Mouse (Mus musculus): ENCODE data around the gene Rhbdd1.

Rhbdd1 gene

DNA sequence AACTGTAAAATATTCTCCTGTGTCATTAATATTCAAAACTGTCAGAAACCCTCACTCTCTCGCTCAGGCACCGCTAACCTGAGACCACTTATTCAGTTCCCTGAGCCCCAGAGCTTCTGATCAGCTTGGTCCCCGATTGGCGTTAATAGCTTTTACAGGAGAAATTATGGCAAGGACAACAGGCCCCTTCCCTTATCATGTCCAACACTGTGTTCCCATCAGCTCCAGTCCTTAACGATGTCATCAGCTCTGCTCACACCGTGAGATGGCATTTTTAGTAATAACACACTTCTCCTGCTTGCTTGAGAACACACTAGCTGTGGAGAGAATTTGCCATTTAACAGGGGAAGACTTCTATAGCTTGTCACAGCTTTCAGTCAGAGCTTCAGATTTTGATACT is 48.2 kb downstream of the Rhbdd1 start:
- no peak for DNase-seq (ENCODE audit: low read depth)

DNA sequence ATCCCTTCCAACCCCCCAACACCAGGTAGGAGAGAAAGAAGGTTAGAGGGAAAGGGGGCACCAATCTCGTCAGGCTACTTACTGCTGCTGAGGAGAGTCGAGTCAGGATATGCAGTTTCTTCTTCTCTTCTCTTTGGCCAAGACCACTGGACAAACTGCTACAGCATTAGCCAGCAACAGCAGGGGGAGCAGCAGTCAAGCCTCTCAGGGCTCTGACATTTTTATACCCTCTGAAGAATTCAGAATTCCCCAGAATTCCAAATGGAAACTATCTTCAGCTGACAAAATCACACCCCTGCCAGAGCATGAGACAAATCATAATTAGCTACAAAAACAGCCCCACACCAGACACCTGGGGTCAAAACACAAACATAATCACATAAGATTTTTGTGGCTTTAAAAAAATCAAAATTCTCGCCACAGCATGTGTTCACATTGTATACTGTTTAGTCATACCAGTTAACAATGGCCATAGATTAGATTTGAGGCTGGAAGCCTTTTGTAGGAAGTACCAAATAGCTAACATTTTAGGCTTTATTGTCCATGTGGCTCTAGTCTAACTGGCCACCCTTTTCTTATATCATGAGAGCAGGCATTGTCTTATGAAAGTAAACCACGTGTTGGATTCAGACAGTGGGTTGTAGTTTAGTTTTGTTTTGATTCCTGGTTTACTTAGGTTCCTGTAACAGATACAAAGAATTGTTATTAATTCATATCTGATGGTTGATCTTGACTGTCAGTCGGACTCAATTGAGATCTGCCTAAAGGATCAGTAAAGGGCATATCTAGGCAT is 55.6 kb downstream of the Rhbdd1 start:
- DNase-seq (ENCODE audit: low read depth) = no peak

DNA sequence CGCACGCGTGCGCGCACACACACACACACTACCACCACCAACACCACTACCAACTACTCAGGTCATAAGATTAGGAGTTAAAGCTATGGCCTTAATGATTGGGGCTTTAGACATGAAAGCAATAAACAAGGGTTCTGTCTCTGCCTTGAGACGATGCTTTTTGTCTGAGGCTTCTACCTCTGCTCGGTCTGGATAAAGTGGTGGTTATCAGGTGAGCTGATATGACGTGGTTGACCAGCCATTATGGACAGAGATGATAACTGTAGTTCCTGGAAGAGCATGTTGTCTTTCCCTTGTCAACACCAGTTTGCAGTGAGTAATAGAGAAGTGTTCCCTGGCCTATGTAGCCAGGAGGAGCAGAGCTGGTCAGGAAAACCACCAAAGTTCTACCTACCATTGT is 57.7 kb downstream of the Rhbdd1 start:
- DNase-seq (ENCODE audit: low read depth) = no peak

DNA sequence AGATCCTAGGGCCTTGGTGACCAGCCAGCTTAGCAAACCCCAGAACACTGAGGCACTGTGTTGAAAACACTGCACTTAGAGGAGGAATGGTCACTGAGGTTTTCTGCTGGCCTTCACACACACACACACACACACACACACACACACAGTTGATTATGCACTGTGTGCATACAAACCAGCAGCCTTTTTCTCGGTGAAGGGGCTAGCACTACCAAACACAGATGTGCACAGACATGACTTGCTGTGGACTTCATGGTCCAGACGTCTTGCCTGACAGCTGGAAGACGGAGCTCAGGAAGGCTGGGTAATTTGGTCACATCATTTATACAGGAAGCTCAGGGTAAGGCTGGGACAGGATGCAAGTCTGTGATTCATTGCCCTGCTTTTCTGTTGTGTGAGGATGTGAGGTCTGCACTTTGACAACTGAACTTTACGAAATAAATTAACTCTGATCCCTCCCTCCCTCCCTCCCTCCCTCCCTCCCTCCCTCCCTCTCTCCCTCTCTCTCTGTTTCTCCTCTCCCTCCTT is 58.6 kb downstream of the Rhbdd1 start:
- DNase-seq (ENCODE audit: low read depth) = peak; percentile 79

GRCm38 (mm10) chr1:82375452-82375851 is 59.2 kb downstream of the Rhbdd1 start:
- no peak for DNase-seq (ENCODE audit: low read depth)

DNA sequence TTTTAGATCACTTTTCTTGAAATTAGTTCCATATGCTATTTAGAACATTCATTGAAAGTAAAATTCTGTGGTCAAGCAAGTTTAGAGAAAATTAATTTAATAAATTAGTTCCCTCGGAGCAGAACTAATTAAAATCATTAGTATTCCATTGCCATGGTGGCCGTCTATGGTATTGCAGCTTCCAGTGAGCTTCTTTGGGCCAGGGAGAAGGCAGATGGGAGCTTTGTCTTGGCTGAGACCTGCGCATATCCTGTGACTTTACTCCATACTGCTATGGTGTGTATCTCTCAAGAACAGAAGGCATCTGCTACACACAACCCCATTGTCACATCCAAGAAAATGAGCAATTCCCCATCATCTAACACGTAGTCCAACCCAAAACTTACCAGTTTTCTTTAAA is 65.7 kb downstream of the Rhbdd1 start:
- DNase-seq (ENCODE audit: low read depth) = no peak

- DNase-seq (ENCODE audit: low read depth) = no peak
These were observed 67.9 kb downstream of the Rhbdd1 start for GRCm38 (mm10) chr1:82384106-82384505.

DNA sequence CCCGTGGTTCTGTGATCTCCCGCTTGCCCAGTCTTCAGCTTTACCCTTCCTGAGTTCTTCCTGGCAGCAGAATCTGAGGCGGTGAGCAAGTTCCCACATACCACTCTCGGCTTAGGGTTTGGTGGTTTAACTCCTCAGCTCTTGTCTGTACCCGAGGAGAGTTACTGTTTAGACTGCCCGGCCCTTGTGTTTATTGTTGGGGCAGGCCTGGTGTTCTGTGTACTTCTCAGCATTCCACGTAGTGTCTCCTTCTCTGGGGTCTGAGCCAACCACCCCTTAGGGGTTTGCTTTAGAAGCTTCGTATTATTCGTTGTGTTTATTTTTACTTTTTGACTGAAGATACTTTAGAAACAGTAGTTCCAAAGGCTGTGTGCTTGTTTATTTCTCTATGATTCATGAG is 68.8 kb downstream of the Rhbdd1 start:
- no peak for DNase-seq (ENCODE audit: low read depth)

GRCm38 (mm10) chr1:82385827-82386230 is 69.6 kb downstream of the Rhbdd1 start:
- DNase-seq (ENCODE audit: low read depth) = no peak

DNA sequence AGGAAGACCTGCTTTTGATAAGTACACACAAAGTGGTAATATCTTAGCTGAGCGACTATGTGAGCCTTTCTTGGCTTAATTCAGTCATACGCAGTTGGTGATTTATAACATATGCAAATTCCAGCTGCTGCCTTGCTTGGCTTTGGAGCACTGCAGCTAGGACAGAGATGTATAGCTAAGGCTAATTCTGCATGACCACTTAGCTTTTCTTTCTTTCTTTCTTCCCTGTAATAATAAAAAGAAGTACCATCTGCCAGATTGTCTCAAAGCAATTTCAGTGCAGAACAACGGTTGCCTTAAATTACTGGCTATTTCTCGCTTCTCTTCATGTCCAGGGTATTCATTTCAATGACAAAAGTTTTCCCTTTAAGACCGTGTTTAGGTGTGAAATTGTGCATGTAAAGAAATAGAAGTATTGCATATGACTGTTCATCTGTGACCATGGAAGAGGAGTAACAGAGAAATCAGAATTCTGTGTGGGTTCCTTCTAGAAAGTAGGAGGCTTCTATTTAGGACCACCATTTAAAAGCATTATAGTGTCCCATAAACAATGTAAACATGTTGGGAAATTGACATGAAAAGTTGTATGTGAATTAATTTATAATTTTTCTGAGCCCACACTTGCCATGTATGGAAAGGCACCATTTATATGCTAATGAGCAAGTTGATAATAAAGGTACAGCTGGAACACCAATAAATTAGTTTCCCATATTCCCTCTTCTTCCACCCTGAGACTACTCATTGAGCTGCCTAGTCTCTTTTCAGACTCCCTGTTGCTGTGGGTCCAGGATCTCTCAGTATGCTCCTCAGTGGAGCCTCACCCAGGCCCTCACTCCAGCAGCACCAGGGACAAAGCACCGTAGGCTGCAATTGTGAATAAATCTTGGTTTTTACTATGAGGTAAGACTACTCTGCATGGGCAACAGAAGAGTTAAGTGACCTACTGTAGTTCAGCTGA is 70.8 kb downstream of the Rhbdd1 start:
- DNase-seq (ENCODE audit: low read depth) = no peak

DNA sequence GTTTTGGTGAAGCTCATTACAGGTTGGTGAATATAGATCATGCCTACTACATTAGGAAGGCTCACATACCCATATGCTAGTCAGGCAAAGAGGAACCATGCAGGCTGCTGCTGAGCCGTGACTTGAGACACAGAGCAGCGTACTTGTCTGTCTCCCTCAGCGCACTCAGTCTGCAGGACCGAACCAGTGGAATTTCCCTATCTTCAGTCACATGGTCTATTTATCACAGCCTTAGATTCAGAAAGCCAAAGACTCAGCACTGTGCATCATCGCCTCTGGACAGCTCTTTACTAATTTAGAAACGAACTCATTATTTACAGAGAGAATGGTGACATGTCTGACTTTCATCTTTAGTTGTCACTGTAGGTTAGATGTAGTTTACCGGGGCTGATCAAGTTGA is 73.1 kb downstream of the Rhbdd1 start:
- DNase-seq (ENCODE audit: low read depth) = no peak

DNA sequence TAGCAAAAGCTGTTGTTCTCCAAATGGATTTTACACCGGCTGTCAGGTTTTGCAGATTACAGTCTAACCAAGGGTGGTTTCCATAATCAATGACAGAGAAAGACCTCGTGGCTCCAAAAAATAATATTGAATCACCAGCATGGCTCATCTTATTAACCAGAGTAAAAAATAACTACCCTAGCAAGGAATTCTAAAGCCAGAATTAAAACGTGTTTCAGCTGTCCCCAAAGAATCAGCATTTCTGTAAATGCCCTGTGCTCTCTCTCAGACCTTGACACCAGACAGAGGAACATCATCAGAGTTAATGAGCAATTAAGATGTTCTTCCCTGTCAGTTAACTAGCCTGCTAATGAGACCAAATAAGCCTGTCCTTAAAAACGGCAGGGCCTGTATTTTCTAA is 79.1 kb downstream of the Rhbdd1 start:
- no peak for DNase-seq (ENCODE audit: low read depth)

GRCm38 (mm10) chr1:82407786-82408185 is 91.5 kb downstream of the Rhbdd1 start:
- DNase-seq (ENCODE audit: low read depth) = no peak

DNA sequence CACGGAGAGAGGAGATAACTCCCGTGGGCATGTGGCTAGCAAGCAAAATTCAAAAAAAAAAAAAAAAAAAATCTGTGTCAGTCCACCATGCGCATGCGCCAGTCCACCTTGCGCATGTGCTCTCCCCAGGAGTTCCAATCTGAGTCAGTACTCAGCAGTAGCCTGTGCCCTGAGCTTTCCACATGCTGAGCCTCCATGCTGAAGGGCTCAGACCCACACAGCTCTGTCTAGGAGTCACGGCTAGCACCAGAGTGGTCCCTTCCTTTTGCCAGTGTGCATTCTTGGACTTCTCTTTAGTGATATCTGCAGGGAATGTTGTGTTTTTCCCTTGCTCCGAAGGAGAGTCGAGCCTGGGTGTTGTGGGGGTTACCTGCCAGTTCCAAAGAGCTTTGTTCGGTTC is 93.0 kb downstream of the Rhbdd1 start:
- DNase-seq (ENCODE audit: low read depth) = no peak

GRCm38 (mm10) chr1:82410548-82410947 is 94.3 kb downstream of the Rhbdd1 start:
- DNase-seq (ENCODE audit: low read depth) = no peak

GRCm38 (mm10) chr1:82411521-82411920 is 95.3 kb downstream of the Rhbdd1 start:
- DNase-seq (ENCODE audit: low read depth) = no peak

GRCm38 (mm10) chr1:82412085-82412484 is 95.8 kb downstream of the Rhbdd1 start:
- no peak for DNase-seq (ENCODE audit: low read depth)

DNA sequence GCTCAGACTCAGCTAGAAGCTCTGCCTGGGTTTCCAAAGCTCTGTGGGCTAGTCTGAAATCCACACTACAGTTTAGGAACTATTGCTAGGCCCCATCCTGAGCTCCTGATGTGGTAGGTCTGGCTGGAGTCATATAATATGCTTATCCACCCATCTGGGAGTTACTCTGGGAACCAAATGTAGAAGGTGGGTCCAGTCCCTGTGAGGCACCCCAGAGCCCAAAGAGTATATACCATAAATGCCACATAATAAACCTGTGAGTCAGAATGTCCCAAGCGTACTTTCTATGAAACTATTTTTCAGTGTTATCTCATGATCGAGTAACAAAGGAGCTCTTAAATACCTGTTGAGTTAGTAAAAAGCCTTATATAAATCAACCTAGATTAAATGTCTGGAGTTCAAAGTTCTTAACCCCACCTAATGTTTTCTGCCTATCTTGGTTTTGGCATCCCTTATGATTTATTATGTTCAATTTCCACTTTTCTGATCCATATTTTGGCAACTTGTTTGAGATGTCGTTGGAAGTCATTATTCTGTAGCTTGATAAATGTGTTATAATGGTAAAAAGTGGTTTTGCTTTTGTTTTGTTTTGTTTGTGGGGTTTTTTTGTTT is 98.3 kb downstream of the Rhbdd1 start:
- DNase-seq (ENCODE audit: low read depth) = no peak

- no peak for DNase-seq (ENCODE audit: low read depth)
These were observed 99.4 kb downstream of the Rhbdd1 start for GRCm38 (mm10) chr1:82415641-82416040.

DNA sequence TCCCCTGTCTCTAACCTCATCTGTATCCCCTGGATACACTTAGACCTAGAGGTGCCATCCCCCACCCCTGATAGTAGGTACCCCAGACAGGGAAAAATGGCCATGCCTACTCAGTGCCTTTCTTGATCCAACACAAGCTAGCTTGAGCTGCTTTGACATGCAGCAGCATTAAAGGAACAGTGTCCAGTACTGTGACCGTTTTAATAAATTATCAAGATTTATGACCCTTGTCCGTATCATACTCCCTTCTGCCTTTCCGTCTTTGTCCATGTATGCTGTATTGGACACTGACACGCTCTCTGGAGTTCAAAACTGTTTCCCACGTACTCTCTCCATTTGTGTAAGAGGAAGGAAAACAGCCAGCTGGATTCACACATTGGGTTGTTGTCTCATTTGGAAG is 111.5 kb downstream of the Rhbdd1 start:
- DNase-seq (ENCODE audit: low read depth) = no peak

GRCm38 (mm10) chr1:82429061-82429460 is 112.8 kb downstream of the Rhbdd1 start:
- DNase-seq (ENCODE audit: low read depth) = peak; percentile 21

DNA sequence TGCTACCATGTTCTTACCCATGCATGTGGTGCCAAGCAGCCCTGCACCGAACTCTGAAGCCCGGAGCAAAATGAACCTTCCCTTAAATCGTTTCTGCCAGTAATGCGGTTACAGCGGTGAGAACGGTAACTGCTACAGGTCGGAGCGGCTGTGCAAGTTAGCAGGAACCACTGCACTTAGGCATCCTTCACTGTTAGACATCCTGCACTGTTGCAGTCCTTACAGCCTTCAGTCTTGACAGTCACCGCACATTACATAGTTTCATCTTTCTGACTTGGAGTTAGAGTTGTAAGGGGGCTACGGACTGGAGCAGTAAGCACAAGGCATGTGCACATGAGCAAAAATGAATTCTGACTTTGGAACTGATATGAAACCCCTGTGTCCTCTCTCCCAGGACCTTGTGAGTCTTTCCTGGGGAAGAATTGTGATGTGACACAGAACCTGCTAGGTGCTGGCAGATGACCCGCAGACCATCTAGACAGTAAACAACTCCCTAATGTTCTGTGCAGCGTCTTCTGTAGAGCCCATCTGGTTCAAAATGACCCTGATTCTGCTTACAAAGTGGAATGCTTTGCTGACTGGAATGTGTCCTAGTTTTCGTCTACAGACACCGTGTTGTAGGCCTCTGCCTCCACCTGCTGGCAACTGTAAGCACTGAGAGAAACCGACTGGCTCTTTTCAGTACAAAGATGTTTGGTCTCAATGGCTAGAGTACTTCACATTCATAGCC is 116.8 kb downstream of the Rhbdd1 start:
- peak; percentile 52 for DNase-seq (ENCODE audit: low read depth)
